Mouse (Mus musculus) heart, embryonic 10.5 days (tissue): ENCODE results near the gene Pds5a. TPM values are rescaled to one million over a fixed set of nuclear protein-coding genes. Genes with fewer than 3 reads are reported as not detected.
A peak's percentile ranks its signal among the peaks of the same experiment; 100 is the strongest.

ENCODE experiments used
- DNase-seq: peaks from one replicate; pipeline ENCODE4 v3.0.0-alpha.2; 2017; ENCODE audit warnings: low spot score
- H3K27ac ChIP-seq: fragments of 300-500 bp; sonication (generic); 2 replicates; pipeline ENCODE4 v1.5.1; 2016; ENCODE audit warnings: mild to moderate bottlenecking
- H3K27me3 ChIP-seq: fragments of 300-500 bp; sonication (generic); 2 replicates; pipeline ENCODE4 v1.6.1; 2016; ENCODE audit warnings: mild to moderate bottlenecking; ENCODE audit not compliant: poor library complexity, insufficient read depth, severe bottlenecking
- H3K36me3 ChIP-seq: fragments of 300-500 bp; sonication (generic); 2 replicates; pipeline ENCODE4 v1.6.1; 2016; ENCODE audit warnings: mild to moderate bottlenecking, moderate library complexity
- H3K4me1 ChIP-seq: fragments of 300-500 bp; sonication (generic); 2 replicates; pipeline ENCODE4 v1.6.1; 2016; ENCODE audit warnings: mild to moderate bottlenecking
- H3K4me3 ChIP-seq: fragments of 300-500 bp; sonication (generic); 2 replicates; pipeline ENCODE4 v1.5.1; 2016; ENCODE audit warnings: mild to moderate bottlenecking, moderate library complexity
- H3K9me3 ChIP-seq: fragments of 300-500 bp; sonication (generic); 2 replicates; pipeline ENCODE4 v1.6.1; 2016; ENCODE audit warnings: mild to moderate bottlenecking, moderate library complexity
- WGBS: fragments of 180-500 bp; shearing (Covaris S2); methylation state at CpG from one replicate; pipeline ENCODE4 v1.1.7; 2016; 5-methylcytosine and 5-hydroxymethylcytosine counted together
- polyA plus RNA-seq: library from polyadenylated mRNA; unstranded; fragments of >200 nt; fragmentation: Nextera tagmentation; extraction: Ambion mirVana; gene quantifications from 2 replicates; pipeline ENCODE4 v1.2.1, GENCODE M21; 2016

Pds5a gene
- polyA plus RNA-seq, 1 experiment from 2014 or later: 69.2 TPM

DNA sequence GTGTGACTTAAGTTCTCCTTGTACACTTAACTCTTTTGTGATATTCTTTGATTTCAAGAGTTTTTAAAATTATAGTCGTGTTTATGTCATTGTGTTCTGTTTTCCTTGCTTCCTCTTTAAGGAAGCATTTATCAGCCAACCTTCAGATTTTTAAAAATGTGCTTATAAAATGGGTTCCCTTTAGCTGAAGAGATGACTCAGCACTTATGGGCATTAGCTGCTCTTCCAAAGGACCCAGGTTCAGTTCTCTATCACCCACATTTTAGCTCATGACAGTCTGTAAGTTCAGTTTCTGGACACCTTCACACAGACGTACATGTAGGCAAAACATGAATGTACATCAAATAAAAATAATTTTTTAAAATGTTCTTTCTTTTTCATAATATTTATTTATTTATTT, 105.7 kb downstream of the Pds5a start:
- no peaks in the 10 kb centered on the region for H3K9me3 ChIP-seq
- peaks cover 50% of the 10 kb centered on the region for H3K36me3 ChIP-seq
- H3K27me3 ChIP-seq: no peaks in the 10 kb centered on the region
- H3K27ac ChIP-seq: no peak overlapping the region
- H3K4me3 ChIP-seq: no peak overlapping the region
- no peaks in the 10 kb centered on the region for H3K4me1 ChIP-seq
- 88% methylated on average over 2 of the region's 2 CpGs for WGBS
- DNase-seq: no peak

DNA sequence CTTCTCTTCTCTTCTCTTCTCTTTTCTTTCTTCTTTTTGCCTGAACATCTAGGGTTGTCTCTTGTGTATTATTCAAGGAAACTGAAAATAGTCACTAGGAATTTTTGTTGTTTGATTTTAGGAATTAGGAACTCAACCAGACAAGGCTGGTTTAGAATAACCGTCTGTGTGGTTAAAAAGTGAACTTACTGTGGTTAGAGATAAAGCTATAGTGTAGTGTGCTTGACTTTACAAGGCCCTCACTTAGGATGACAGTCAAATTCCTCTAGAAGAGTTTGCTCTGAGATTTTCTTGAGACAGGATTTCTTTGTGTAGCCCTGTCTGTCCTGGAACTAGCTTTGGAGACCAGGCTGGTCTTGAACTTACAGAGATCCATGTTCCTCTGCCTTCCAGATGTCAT, 107.9 kb downstream of the Pds5a start:
- H3K27ac ChIP-seq: no peak overlapping the region
- H3K9me3 ChIP-seq: no peaks in the 10 kb centered on the region
- no peaks in the 10 kb centered on the region for H3K4me1 ChIP-seq
- WGBS: 78% methylated on average over 1 of the region's 1 CpGs
- DNase-seq: no peak
- peaks cover 61% of the 10 kb centered on the region for H3K36me3 ChIP-seq
- H3K4me3 ChIP-seq: no peak overlapping the region
- H3K27me3 ChIP-seq: no peaks in the 10 kb centered on the region

DNA sequence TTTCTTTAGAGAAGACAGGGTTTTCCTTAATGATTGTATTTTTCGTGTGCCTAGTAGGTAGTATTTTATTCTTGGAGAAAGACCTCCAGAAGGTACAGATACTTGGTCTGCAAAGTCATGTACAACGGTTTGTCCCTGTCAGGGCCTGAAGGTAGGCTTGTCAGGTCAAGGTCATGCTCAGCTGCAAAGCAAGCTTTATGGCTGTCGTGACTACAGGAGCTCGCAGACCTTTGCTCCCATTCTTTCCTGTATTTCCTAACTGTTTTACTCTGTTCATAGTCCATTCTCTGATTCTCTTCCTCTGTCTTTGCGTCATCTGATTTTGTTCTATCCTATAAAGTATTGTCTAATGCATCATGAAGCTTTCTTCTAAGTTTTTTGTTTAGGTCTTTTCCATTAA, 111.8 kb downstream of the Pds5a start:
- no peaks in the 10 kb centered on the region for H3K9me3 ChIP-seq
- no peak overlapping the region for H3K4me3 ChIP-seq
- H3K27ac ChIP-seq: no peak overlapping the region
- WGBS: 87% methylated on average over 5 of the region's 5 CpGs
- DNase-seq: no peak
- H3K27me3 ChIP-seq: no peaks in the 10 kb centered on the region
- H3K4me1 ChIP-seq: no peaks in the 10 kb centered on the region
- H3K36me3 ChIP-seq: peaks cover 52% of the 10 kb centered on the region

DNA sequence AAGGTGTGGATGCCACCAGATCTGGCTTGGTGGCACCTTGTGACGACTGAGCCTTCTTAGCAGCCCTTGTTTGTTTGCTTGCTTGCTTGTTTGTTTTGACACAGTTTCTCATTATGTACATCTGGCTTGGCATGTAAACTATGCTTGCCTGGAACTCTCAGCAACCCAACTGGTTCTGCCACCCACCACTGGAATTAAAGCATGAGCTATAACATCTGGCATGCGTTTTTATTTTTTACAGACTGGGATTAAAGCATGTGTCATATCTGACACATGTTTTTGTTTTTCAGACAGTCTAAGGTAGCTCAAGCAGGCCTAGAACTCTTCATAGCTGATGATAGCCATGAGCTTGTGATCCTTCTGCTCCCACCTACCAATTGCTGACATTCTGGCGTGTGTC, 119.5 kb downstream of the Pds5a start:
- no peak for DNase-seq
- Histone ChIP-seq H3K4me3 (no peak overlapping the region), H3K4me1 (0 out of 2 replicates have a peak, but pooled peaks cover 4% of the 10 kb centered on the region), H3K27ac (no peak overlapping the region), H3K36me3 (peaks cover 32% of the 10 kb centered on the region), H3K27me3 (no peaks in the 10 kb centered on the region), H3K9me3 (no peaks in the 10 kb centered on the region)
- 75% methylated on average over 3 of the region's 3 CpGs for WGBS

DNA sequence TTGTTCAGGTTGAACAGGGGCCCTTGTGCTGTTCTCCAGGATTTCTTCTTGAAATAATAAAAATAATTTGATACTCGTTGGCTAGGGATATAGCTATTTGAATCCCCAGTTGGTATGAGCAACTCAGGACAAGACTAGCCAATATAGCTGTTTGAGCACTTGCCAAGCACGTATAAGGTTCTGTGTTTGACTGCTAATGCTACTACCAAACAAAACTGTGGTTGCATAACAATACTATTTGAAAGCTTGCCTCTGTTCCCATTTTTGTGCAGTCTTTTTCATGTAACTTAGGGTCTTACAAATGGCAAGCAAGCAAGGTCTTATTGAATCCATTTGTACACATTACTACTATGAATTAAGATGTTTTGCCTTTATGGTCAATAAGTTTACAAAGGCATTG, 122.2 kb downstream of the Pds5a start:
- 83% methylated on average over 2 of the region's 2 CpGs for WGBS
- Histone ChIP-seq H3K9me3 (no peaks in the 10 kb centered on the region), H3K27ac (no peak overlapping the region), H3K36me3 (peaks cover 31% of the 10 kb centered on the region), H3K27me3 (no peaks in the 10 kb centered on the region), H3K4me1 (0 out of 2 replicates have a peak, but pooled peaks cover 4% of the 10 kb centered on the region), H3K4me3 (no peak overlapping the region)
- DNase-seq: no peak

DNA sequence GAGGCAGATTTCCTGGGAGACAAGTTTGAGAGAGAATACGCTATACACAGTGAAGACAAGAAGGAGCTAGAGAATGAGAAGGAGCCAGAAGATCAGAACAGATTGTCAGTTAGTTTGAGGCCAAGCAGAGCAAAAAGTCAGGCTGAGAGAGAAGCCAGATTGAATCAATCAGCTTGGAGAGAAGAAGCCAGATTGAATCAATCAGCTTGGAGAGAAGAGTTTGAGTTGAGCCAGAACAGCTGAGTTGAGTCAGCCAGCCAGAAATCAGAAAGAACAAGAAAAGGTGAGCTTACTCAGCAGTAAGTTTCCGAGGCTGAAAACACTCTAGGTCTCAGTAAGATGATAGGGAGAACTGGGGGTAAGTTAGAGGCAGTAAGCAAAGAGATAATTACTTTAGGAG, 123.2 kb downstream of the Pds5a start:
- no peaks in the 10 kb centered on the region for H3K27me3 ChIP-seq
- 84% methylated on average over 2 of the region's 2 CpGs for WGBS
- no peaks in the 10 kb centered on the region for H3K9me3 ChIP-seq
- H3K27ac ChIP-seq: no peak overlapping the region
- H3K4me3 ChIP-seq: no peak overlapping the region
- H3K4me1 ChIP-seq: 0 out of 2 replicates have a peak, but pooled peaks cover 4% of the 10 kb centered on the region
- no peak for DNase-seq
- peaks cover 26% of the 10 kb centered on the region for H3K36me3 ChIP-seq

DNA sequence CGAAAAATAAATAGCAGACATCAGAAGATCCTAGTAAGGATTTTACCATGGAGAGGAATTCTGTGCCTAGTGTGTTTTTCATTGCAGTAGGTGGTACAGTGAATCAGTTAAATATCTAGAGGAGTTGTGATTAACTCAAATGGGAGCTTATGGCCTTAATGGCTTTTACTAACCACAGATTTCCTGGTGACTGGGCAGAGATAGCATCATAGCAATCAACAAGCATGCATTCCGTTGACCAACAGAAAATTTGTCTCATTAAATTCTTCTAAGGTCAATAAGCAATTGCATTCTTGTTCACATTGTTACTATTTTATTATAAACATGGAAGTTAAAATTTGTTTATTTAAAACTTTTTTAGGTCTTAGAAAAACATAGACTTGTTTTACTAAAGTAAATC, 132.6 kb downstream of the Pds5a start:
- DNase-seq: no peak
- Histone ChIP-seq H3K4me1 (peaks cover 10% of the 10 kb centered on the region; the same call in 1 of the 2 replicates), H3K36me3 (peaks cover 13% of the 10 kb centered on the region), H3K27me3 (no peaks in the 10 kb centered on the region), H3K27ac (no peak overlapping the region), H3K9me3 (no peaks in the 10 kb centered on the region), H3K4me3 (no peak overlapping the region)
- WGBS: 88% methylated on average over 2 of the region's 2 CpGs

DNA sequence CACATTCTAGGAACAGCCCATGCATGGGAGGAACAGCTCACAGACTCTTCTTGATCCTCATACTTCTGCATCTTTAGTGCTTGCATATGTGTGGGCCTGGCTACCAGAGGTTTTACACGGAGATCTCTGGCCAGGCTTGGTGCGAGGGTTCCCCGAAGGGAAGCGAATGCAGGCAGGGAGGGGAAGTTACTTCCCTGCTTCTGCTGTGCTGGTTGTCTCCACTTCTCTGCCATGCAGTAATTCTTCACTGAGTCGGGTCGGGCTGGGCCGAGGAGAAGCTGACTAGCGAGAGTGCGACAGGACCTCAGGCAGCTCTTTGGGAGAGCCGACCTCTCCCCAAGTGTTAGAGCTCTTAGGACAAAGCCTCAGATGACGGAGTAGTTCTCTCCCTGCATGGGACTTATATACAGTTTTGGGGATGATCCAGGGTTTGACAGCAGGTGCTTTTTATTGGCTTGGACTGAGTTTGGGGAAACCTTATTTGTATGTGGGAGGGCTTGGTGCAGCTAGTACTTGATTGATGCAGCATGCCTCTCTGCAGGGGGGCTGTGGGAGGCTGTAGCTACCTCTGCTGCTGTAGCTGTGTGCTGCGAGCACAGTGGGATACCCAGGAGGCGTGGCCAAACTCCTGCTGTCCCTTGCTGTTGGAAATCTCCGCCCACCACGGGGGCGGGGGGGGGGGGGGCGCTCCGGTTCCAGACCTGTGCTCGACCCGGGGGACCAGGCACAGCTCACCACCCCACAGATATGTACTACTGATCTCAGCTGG, 136.8 kb downstream of the Pds5a start:
- 36% methylated on average over 20 of the region's 20 CpGs for WGBS
- Histone ChIP-seq H3K36me3 (no peaks in the 10 kb centered on the region), H3K4me1 (peaks cover 20% of the 10 kb centered on the region), H3K9me3 (no peaks in the 10 kb centered on the region), H3K27ac (no peak overlapping the region), H3K27me3 (no peaks in the 10 kb centered on the region), H3K4me3 (no peak overlapping the region)
- DNase-seq: peak; percentile 79

DNA sequence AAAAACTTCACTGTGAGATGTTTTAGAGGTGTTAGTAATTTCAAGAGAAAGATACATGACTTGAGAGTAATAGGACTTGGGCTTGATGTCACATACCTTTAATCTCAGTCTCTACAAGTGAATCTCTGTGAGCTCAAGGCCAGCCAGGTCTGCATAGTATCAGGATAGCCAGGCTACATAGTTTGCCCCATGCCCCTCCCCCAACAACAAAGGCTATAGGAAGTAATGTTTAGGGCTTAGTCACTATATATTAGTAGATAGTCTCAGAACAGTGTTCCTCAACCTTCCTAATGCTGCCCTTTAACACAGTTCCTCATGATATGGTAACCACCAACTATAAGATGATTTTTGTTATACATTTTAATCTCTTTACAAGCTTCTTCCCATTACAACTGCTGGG, 141.0 kb downstream of the Pds5a start:
- H3K36me3 ChIP-seq: peaks cover 17% of the 10 kb centered on the region
- H3K4me3 ChIP-seq: no peak overlapping the region
- H3K4me1 ChIP-seq: peaks cover 20% of the 10 kb centered on the region
- H3K27me3 ChIP-seq: no peaks in the 10 kb centered on the region
- H3K27ac ChIP-seq: no peak overlapping the region
- no peak for DNase-seq
- no peaks in the 10 kb centered on the region for H3K9me3 ChIP-seq

Other genes with a start within 250 kb of the Pds5a start
- not detected in 2 replicates for gene Gm43552, start 205.4 kb downstream of the Pds5a start, polyA plus RNA-seq
- gene Smim14, start 161.1 kb downstream of the Pds5a start, polyA plus RNA-seq: 99.0 and 106 TPM in 2 replicates
- gene Ube2k, start 161.0 kb downstream of the Pds5a start, polyA plus RNA-seq: 170 and 199 TPM in 2 replicates
- gene N4bp2, start 65.2 kb upstream of the Pds5a start, polyA plus RNA-seq: 31.6 and 33.1 TPM in 2 replicates
- 0.55 and 0.73 TPM in 2 replicates for gene Rhoh, start 162.9 kb upstream of the Pds5a start, polyA plus RNA-seq
- gene Chrna9, start 236.6 kb upstream of the Pds5a start, polyA plus RNA-seq: 0.09 TPM in 1 of 2 replicates, not detected in the other